In genomic region chr11:116265352-116265751, GRCm38 (mm10) we compare ENCODE assay signal across 12 mouse cellular contexts. TPM values are rescaled to one million over a fixed set of nuclear protein-coding genes. Genes with fewer than 3 reads are reported as not detected.
A peak's percentile ranks its signal among the peaks of the same experiment; 100 is the strongest.
DNase-seq lines count a peak whose midpoint lies in the region; ATAC-seq and TF ChIP-seq lines count a peak whose summit lies in the region.
"Had no signal": no experiment of that assay in that cellular context is flagged by ENCODE, and none has a peak within 500 bp of the region (broad histone marks: within the 10 kb centered on the region; RNA-seq: fewer than 3 reads in every experiment).

No protein-coding gene starts in this region.

- H3K27me3 ChIP-seq in kidney, adult 2 months (replicated peaks; ENCODE audit: control insufficient read depth, insufficient read depth, low read length), result no peaks in the 10 kb centered on the region
- H3K27me3 ChIP-seq: megakaryocyte, embryonic 14.5 days; neural tube, embryonic 12.5 days had no signal

- H3K27ac ChIP-seq in kidney, adult 2 months (ENCODE audit: insufficient read depth, low read depth, low read length), result no peak overlapping the region
- H3K27ac ChIP-seq: hindbrain, postnatal 0 days; neural tube, embryonic 12.5 days had no signal

- no peak overlapping the region for H3K4me3 ChIP-seq in kidney, adult 2 months (ENCODE audit: insufficient read depth, low read depth, low read length)
- H3K4me3 ChIP-seq: megakaryocyte, embryonic 14.5 days; neural tube, embryonic 12.5 days had no signal

- 64% methylated on average over 11 of the region's 11 CpGs for WGBS in kidney, adult 2 months

- TF ChIP-seq POLR2A in kidney, adult 2 months (IDR thresholded peaks at IDR 0.05; ENCODE audit: low read depth, low read length), result no peak

- H3K36me3 ChIP-seq in kidney, adult 2 months (ENCODE audit: control insufficient read depth, insufficient read depth, low read length), result peaks cover 7% of the 10 kb centered on the region; the same call in 1 of the 2 replicates

- TF ChIP-seq CTCF in kidney, adult 2 months (conservative IDR thresholded peaks at IDR 0.05; ENCODE audit: insufficient read depth, insufficient read length, low read depth, low read length), result no peak

- no peaks in the 10 kb centered on the region for H3K4me1 ChIP-seq in kidney, adult 2 months (ENCODE audit: control insufficient read depth, insufficient read depth, low read length)
- H3K4me1 ChIP-seq: neural tube, embryonic 12.5 days had no signal

- no peak for DNase-seq in frontal cortex, postnatal 25 days (ENCODE audit: low spot score in 2 of 2)
- peak; percentile 29 for DNase-seq in CD4-positive, CD25-positive, alpha-beta regulatory T cell, adult 2 months (ENCODE audit: low read depth, low spot score)
- peak; percentile 45 for DNase-seq in gastrocnemius, postnatal 25 days
- no peak for DNase-seq in adrenal gland, postnatal 4 days (ENCODE audit: low spot score in 2 of 2)
- DNase-seq in kidney, adult 2 months, result no peak
- no peak for DNase-seq in layer of hippocampus, postnatal 14 days (ENCODE audit: low spot score in 2 of 2)

- peak; percentile 27; the same call in 1 of the 2 replicates for ATAC-seq in frontal cortex, adult (ENCODE audit: low TSS enrichment)
- ATAC-seq in megakaryocyte progenitor cell, adult 5-6 weeks (replicated peaks; ENCODE audit: poor library complexity), result peak; percentile 94
- ATAC-seq: hindbrain, postnatal 0 days had no signal

RNA-seq across cellular contexts. Expression of gene Srp68, which starts 8.7 kb away (rescaled TPM):
- total RNA-seq in gastrocnemius, postnatal 25 days (2021), result 10 to 100 TPM; 65.8 to 75.9 TPM
- 59.1 and 65.6 TPM in 2 replicates for total RNA-seq in megakaryocyte progenitor cell, adult 5-6 weeks (2015)
- 63.1 and 67.3 TPM in 2 replicates for total RNA-seq in megakaryocyte progenitor cell, adult 5-6 weeks (2017)
- 10 to 100 TPM; 79.7 to 81.2 TPM for total RNA-seq in adrenal gland, postnatal 4 days (2021)
- 53.7 and 53.8 TPM in 2 replicates for polyA plus RNA-seq in kidney, adult 2 months (2012; rRNA removed)
- 10 to 100 TPM; 52.0 to 55.7 TPM for total RNA-seq in layer of hippocampus, postnatal 14 days (2021)

RNA-seq across cellular contexts. Expression of gene Galr2, which starts 15.4 kb away (rescaled TPM):
- under 1 TPM in 1 of 2 experiments, not detected in 1; 0.31 TPM for total RNA-seq in gastrocnemius, postnatal 25 days (2021)
- total RNA-seq in megakaryocyte progenitor cell, adult 5-6 weeks (2015), result not detected in 2 replicates
- not detected in 2 replicates for total RNA-seq in megakaryocyte progenitor cell, adult 5-6 weeks (2017)
- under 1 TPM; 0.20 to 0.28 TPM for total RNA-seq in adrenal gland, postnatal 4 days (2021)
- polyA plus RNA-seq in kidney, adult 2 months (2012; rRNA removed), result 3.3 and 5.3 TPM in 2 replicates
- total RNA-seq in layer of hippocampus, postnatal 14 days (2021), result not detected
- total RNA-seq: hindbrain, postnatal 0 days; layer of hippocampus, adult 18-20 months had no signal

RNA-seq across cellular contexts. Expression of gene Evpl, which starts 27.5 kb away (rescaled TPM):
- under 1 TPM; 0.05 to 0.13 TPM for total RNA-seq in gastrocnemius, postnatal 25 days (2021)
- total RNA-seq in megakaryocyte progenitor cell, adult 5-6 weeks (2015), result 0.05 and 0.24 TPM in 2 replicates
- 1.2 and 2.0 TPM in 2 replicates for total RNA-seq in megakaryocyte progenitor cell, adult 5-6 weeks (2017)
- 1 to 10 TPM; 2.2 to 4.3 TPM for total RNA-seq in adrenal gland, postnatal 4 days (2021)
- polyA plus RNA-seq in kidney, adult 2 months (2012; rRNA removed), result 6.8 and 7.1 TPM in 2 replicates
- under 1 TPM; 0.44 to 0.72 TPM for total RNA-seq in layer of hippocampus, postnatal 14 days (2021)

RNA-seq across cellular contexts. Expression of gene Exoc7, which starts 41.7 kb away (rescaled TPM):
- 10 to 100 TPM; 66.5 to 69.1 TPM for total RNA-seq in gastrocnemius, postnatal 25 days (2021)
- 29.1 and 44.3 TPM in 2 replicates for total RNA-seq in megakaryocyte progenitor cell, adult 5-6 weeks (2015)
- 21.7 and 22.1 TPM in 2 replicates for total RNA-seq in megakaryocyte progenitor cell, adult 5-6 weeks (2017)
- total RNA-seq in adrenal gland, postnatal 4 days (2021), result 10 to 100 TPM; 80.2 to 88.5 TPM
- 33.2 and 33.5 TPM in 2 replicates for polyA plus RNA-seq in kidney, adult 2 months (2012; rRNA removed)
- total RNA-seq in layer of hippocampus, postnatal 14 days (2021), result 10 to 100 TPM; 76.5 to 77.8 TPM

Comparison
In these comparisons a context has a peak if more than half of its experiments do, and no peak if none do; other contexts are left out.
1. DNase-seq: peak in CD4-positive, CD25-positive, alpha-beta regulatory T cell, adult 2 months (single experiment) and gastrocnemius, postnatal 25 days (single experiment); none in frontal cortex, postnatal 25 days (0 of 2), adrenal gland, postnatal 4 days (0 of 2), kidney, adult 2 months (single experiment) and layer of hippocampus, postnatal 14 days (0 of 2).